Mouse (Mus musculus) liver, embryonic 14.5 days (tissue): Measurements from ENCODE around the gene Rpl34. TPM values are rescaled to one million over a fixed set of nuclear protein-coding genes. Genes with fewer than 3 reads are reported as not detected.

Source experiments
- ATAC-seq: fragments of 200-750 bp; cut with Nextera tagmentation; 2 replicates; pipeline ENCODE4 v1.8.0; 2017; ENCODE audit warnings: moderate number of reproducible peaks, mild to moderate bottlenecking, moderate library complexity; ENCODE audit not compliant: insufficient read depth
- DNase-seq, 3 experiments: peaks; one replicate each; pipeline ENCODE4 v3.0.0-alpha.2; 2012 to 2013; ENCODE audit warnings: low read depth in 3 of 3, low spot score in 3 of 3
- H3K27ac ChIP-seq: fragments of 300-500 bp; sonication (generic); 2 replicates; pipeline ENCODE4 v1.5.1; 2014; ENCODE audit warnings: moderate library complexity, mild to moderate bottlenecking, control low read depth, inconsistent platforms
- H3K27me3 ChIP-seq: fragments of 300-500 bp; sonication (generic); 2 replicates; pipeline ENCODE4 v1.6.1; 2014; ENCODE audit warnings: mild to moderate bottlenecking, low read length, moderate library complexity; ENCODE audit not compliant: control insufficient read depth, insufficient read depth
- H3K36me3 ChIP-seq: fragments of 300-500 bp; sonication (generic); replicated peaks from 2 replicates; pipeline ENCODE4 v1.6.1; 2014; ENCODE audit warnings: low read depth; ENCODE audit not compliant: control insufficient read depth, insufficient read depth
- H3K4me1 ChIP-seq, 2 experiments: fragments of 200-500 bp in 1 of 2; fragments of 300-500 bp in 1 of 2; sonication (generic) in 1 of 2; replicated peaks; 2 replicates each; pipeline ENCODE4 v1.6.1; 2012 to 2014; ENCODE audit warnings: antibody characterized with exemption in 1 of 2, inconsistent platforms in 1 of 2, low read length in 1 of 2; ENCODE audit not compliant: control insufficient read depth in 2 of 2, insufficient read depth in 2 of 2
- H3K4me2 ChIP-seq: fragments of 300-500 bp; sonication (generic); 2 replicates; pipeline ENCODE4 v1.6.1; 2014; ENCODE audit warnings: low read depth, mild to moderate bottlenecking, control low read depth, moderate library complexity
- H3K4me3 ChIP-seq, 2 experiments: fragments of 200-500 bp in 1 of 2; fragments of 300-500 bp in 1 of 2; sonication (generic) in 1 of 2; 2 replicates each; pipeline ENCODE4 v1.5.1; 2012 to 2014; ENCODE audit warnings: low read depth in 2 of 2, low read length in 2 of 2, mild to moderate bottlenecking in 2 of 2, control low read depth in 1 of 2, inconsistent platforms in 1 of 2, moderate library complexity in 1 of 2; ENCODE audit not compliant: insufficient read depth in 1 of 2
- H3K9ac ChIP-seq: fragments of 300-500 bp; sonication (generic); replicated peaks from 2 replicates; pipeline ENCODE4 v1.6.1; 2014; ENCODE audit warnings: mild to moderate bottlenecking, control low read depth, moderate library complexity
- H3K9me3 ChIP-seq: fragments of 300-500 bp; sonication (generic); 2 replicates; pipeline ENCODE4 v1.6.1; 2016; ENCODE audit warnings: low read length, mixed read lengths; ENCODE audit not compliant: control insufficient read depth
- CTCF ChIP-seq: IDR thresholded peaks from 2 replicates; pipeline ENCODE4 v1.5.1; 2016; ENCODE audit warnings: antibody characterized with exemption, low read depth, control low read depth
- EP300 ChIP-seq: IDR thresholded peaks from 2 replicates; pipeline ENCODE4 v1.6.1; 2016; ENCODE audit warnings: antibody characterized with exemption, low read depth
- WGBS: fragments of 180-500 bp; shearing (Covaris S2); extraction: QIAGEN DNeasy Blood & Tissue Kit; methylation state at CpG from one replicate; pipeline ENCODE4 v1.1.7; 2014; ENCODE audit not compliant: insufficient replicate concordance; 5-methylcytosine and 5-hydroxymethylcytosine counted together
- polyA plus RNA-seq, 2 experiments: library from polyadenylated mRNA; depleted of rRNA in 1 of 2; stranded (reverse) in 1 of 2; unstranded in 1 of 2; fragments of >200 nt; fragmentation: Nextera tagmentation in 1 of 2; extraction: Ambion mirVana in 1 of 2; gene quantifications; 2 replicates each; pipeline versions ENCODE4 v1.2.1 to v1.2.3; 2012 to 2014

The Rpl34 gene
- polyA plus RNA-seq, 2 experiments = 822 to 1,411 TPM

GRCm38 (mm10) chr3:130681226-130681625, 49.0 kb downstream of the Rpl34 start:
- H3K4me1 ChIP-seq = no peaks in the 10 kb centered on the region
- no peak overlapping the region for H3K4me2 ChIP-seq
- no peaks in the 10 kb centered on the region for H3K9me3 ChIP-seq
- H3K27ac ChIP-seq = no peak overlapping the region
- no peak overlapping the region for H3K4me3 ChIP-seq
- no peaks in the 10 kb centered on the region for H3K27me3 ChIP-seq
- ATAC-seq = no peak
- DNase-seq = no peak
- H3K9ac ChIP-seq = no peak overlapping the region
- no peak for TF ChIP-seq EP300
- TF ChIP-seq CTCF = no peak
- no peaks in the 10 kb centered on the region for H3K36me3 ChIP-seq
- 58% methylated on average over 2 of the region's 2 CpGs for WGBS

GRCm38 (mm10) chr3:130677671-130678460, 52.3 kb downstream of the Rpl34 start:
- Histone ChIP-seq H3K36me3 (no peaks in the 10 kb centered on the region), H3K4me1 (no peaks in the 10 kb centered on the region), H3K4me2 (no peak overlapping the region), H3K27ac (no peak overlapping the region), H3K4me3 (no peak overlapping the region), H3K27me3 (no peaks in the 10 kb centered on the region), H3K9me3 (no peaks in the 10 kb centered on the region), H3K9ac (no peak overlapping the region)
- WGBS = 76% methylated on average over 19 of the region's 19 CpGs
- no peak for ATAC-seq
- no peak for TF ChIP-seq CTCF
- TF ChIP-seq EP300 = no peak
- no peak for DNase-seq

Other genes with a start within 250 kb of the Rpl34 start
- gene Etnppl, start 113.0 kb downstream of the Rpl34 start, polyA plus RNA-seq (2012; rRNA removed) = 0.03 TPM in 1 of 2 replicates, not detected in the other
- not detected in 2 replicates for gene Etnppl, start 113.0 kb downstream of the Rpl34 start, polyA plus RNA-seq (2014; fragmentation: Nextera tagmentation; extraction: Ambion mirVana)
- 88.0 and 101 TPM in 2 replicates for gene Ostc, start 21.0 kb downstream of the Rpl34 start, polyA plus RNA-seq (2012; rRNA removed)
- 211 and 228 TPM in 2 replicates for gene Ostc, start 21.0 kb downstream of the Rpl34 start, polyA plus RNA-seq (2014; fragmentation: Nextera tagmentation; extraction: Ambion mirVana)